Mouse (Mus musculus) urinary bladder, postnatal 14 days (tissue): ENCODE measurements around the gene Thg1l.

Source experiments
- DNase-seq: peaks from one replicate; pipeline ENCODE4 v3.0.0; 2021; ENCODE audit warnings: low spot score

The Thg1l gene

DNA sequence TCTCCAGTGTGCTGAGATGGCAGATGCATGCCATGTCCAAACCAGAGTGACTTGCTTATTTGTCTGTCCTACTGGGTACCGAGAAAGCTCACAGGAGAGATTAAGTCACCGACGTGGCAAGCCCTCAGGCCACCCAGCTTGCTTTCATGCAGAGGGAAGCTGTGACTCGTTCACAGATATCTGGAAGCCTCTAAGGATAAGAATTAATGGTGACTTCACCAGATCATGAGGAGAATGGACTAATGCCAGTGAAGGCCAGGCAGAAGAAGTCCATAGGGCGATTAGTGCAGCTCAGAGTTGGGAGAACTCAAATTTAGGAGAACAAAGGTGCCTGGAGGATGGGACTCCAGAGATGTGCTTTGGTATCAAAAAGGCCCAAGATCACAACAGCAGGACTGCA, 27.8 kb downstream of the Thg1l start:
- DNase-seq, result no peak

GRCm38 (mm10) chr11:45926640-45927082, 28.6 kb downstream of the Thg1l start:
- DNase-seq, result peak; percentile 73

GRCm38 (mm10) chr11:45925436-45925835, 29.9 kb downstream of the Thg1l start:
- DNase-seq, result no peak

DNA sequence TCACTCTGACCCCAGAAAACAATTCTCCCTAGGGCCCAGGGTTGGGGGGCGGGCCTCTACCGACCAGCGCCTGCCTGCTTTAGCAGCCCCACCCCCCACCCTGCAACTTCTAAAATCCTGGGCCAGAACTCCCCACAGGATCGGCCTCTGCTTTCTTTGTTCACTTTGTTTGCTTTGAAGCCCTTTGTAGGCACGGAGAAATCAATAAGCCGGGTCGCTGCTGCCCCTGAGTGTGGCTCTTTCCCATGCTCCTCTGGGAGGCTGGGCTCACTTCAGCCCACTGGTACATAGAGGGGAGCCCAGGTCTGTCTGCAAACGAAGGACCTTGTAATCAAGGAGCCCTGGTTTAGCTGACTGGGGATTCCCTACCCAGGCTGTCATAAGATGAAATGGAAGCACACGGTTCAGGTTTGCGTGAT, 33.8 kb downstream of the Thg1l start:
- DNase-seq, result no peak

DNA sequence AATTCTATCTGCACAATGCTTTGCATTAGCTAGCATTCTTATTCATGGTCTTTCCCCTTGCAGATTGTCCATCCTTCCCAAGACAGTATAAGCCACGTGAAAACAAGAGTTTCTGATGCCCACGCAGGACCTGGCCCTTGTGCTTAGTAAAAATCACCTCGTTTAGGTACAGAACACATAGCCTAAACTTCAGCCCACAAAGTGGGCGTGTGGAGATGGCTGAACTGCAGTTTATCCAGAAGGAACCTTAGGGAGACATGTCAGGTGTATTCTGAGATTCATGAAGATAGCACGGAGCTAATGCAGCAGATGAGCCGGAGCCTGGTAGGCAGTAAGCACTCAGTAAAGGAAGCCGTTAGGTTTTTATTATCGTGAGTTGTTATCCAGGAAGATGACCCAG, 34.3 kb downstream of the Thg1l start:
- DNase-seq, result no peak

- DNase-seq, result no peak
Observed at GRCm38 (mm10) chr11:45918836-45919235, 36.5 kb downstream of the Thg1l start.

DNA sequence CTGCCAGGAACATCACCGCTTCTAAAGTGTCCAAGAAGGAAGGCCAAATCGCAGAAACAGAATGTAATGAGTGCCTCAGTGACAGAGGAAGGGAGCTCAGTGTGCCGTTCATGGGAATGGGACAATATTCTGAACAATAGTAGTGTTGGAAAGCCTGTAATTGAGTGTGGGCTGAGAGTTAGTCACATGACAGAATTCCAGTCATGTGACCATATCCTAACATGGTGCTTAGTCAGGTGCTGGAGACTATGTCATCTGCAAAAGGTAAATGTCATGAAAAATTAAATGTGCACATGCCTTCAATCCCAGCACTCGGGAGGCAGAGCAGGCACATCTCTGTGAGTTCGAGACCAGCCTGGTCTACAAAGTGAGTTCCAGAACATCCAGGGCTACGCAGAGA, 37.3 kb downstream of the Thg1l start:
- no peak for DNase-seq

GRCm38 (mm10) chr11:45916196-45916595, 39.1 kb downstream of the Thg1l start:
- no peak for DNase-seq

GRCm38 (mm10) chr11:45910701-45911100, 44.6 kb downstream of the Thg1l start:
- DNase-seq, result no peak

DNA sequence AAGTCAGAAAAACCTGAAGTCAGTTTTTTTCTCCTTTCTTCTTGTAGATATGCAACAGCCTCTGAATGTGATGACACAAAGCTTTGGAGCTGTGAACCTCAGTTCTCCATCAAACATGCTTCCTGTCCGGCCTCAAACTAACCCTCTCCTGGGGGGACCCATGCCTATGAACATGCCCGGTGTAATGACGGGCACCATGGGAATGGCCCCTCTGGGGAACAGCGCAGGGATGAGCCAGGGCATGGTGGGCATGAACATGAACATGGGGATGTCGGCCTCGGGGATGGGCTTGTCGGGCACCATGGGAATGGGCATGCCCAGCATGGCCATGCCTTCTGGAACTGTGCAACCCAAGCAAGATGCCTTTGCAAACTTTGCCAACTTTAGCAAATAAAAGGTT, 46.4 kb downstream of the Thg1l start:
- no peak for DNase-seq

GRCm38 (mm10) chr11:45908070-45908469, 47.2 kb downstream of the Thg1l start:
- DNase-seq, result no peak

DNA sequence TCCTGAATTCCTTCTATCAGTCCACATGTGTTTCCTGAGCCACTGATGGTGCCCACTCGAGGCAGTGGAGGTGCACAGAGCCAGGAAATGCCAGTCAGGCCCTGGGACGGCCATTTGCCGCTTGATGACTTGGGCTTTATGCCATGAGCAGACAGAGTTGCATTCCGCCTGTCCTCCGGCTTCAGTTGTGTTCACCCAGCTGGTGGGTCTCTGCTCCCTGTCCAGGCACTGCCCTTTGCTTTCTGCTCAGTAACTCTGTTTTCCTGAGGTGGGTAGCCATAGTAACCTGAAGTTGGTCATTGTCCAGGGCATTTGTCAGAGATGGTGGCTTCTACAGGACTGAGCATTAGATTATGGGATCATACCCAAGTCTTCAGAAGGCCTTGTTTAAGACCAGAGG, 48.0 kb downstream of the Thg1l start:
- DNase-seq, result no peak

GRCm38 (mm10) chr11:45906109-45906786, 49.0 kb downstream of the Thg1l start:
- DNase-seq, result no peak

DNA sequence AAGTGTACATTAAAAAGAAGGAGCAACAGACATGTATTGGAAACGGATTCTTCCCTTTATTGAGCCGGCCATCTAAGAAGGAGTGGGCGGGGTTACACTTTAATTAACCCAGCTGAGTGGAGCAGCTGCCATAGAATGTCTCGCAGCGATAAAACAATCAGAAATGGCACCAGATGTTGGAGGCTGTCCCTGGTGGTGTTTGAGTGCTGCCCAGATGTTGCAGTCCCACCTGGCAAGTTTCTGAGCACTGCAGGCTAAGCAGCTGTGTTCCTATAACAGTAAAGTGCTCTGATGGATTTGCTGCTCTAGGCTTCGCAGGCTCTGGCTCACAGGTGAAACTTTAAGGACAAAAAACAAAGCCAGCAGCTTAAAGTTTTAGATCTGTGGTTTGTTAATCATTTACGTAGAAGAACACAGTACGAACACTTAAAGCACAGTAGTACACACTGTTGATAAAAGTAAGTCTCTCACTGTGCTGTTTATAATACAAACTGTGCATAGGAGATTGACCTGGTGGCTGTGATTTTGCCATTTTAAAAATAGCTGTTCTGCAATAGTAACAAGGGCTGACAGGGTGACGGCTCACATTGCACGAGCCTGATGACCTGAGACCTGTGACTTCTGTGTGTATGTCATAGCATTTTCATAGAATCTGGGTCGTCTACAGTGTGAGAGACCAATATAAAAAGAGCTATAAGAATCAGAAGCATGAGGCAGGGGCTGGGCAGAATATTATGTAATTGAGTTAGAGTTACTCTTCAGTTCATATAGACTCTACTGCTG, 54.9 kb downstream of the Thg1l start:
- no peak for DNase-seq

- DNase-seq, result no peak
Observed at GRCm38 (mm10) chr11:45897392-45897791, 57.9 kb downstream of the Thg1l start.
